Mouse (Mus musculus): ENCODE data around the gene Rps11. TPM values are rescaled to one million over a fixed set of nuclear protein-coding genes. Genes with fewer than 3 reads are reported as not detected.
A peak's percentile ranks its signal among the peaks of the same experiment; 100 is the strongest.

Rps11 gene
- polyA plus RNA-seq, 1 experiment from 2014 or later: 1,491 TPM

- Histone ChIP-seq H3K27ac (peak overlapping the region; percentile 83; the same call in 1 of the 2 replicates), H3K27me3 (replicated peaks) (no peaks in the 10 kb centered on the region), H3K9ac (no peak overlapping the region), H3K9me3 (replicated peaks) (no peaks in the 10 kb centered on the region), H3K4me2 (peak overlapping the region; percentile 94; the same call in 1 of the 2 replicates), H3K4me1 (peaks cover 62% of the 10 kb centered on the region), H3K4me3 (no peak overlapping the region), H3K36me3 (peaks cover 33% of the 10 kb centered on the region)
- no peak for ATAC-seq
- 70% methylated on average over 1 of the region's 1 CpGs for WGBS (ENCODE audit: insufficient replicate concordance)
Measured at GRCm38 (mm10) chr7:45138403-45138802, 14.2 kb upstream of the Rps11 start.

- H3K4me1 ChIP-seq: peaks cover 62% of the 10 kb centered on the region
- H3K27ac ChIP-seq: peak overlapping the region; percentile 83
- peak overlapping the region; percentile 94 for H3K4me2 ChIP-seq
- 14% methylated on average over 12 of the region's 12 CpGs for WGBS (ENCODE audit: insufficient replicate concordance)
- peaks cover 26% of the 10 kb centered on the region for H3K36me3 ChIP-seq
- peak; percentile 76 for ATAC-seq
- H3K27me3 ChIP-seq (replicated peaks): no peaks in the 10 kb centered on the region
- peak overlapping the region; percentile 15; the same call in 1 of the 2 replicates for H3K9ac ChIP-seq
- peak overlapping the region; percentile 0; the same call in 1 of the 2 replicates for H3K4me3 ChIP-seq
- H3K9me3 ChIP-seq (replicated peaks): no peaks in the 10 kb centered on the region
Measured at GRCm38 (mm10) chr7:45137171-45138006, 13.2 kb upstream of the Rps11 start.

- Histone ChIP-seq H3K4me2 (peak within 1 kb of the TSS; percentile 94), H3K4me1 (peaks cover 65% of the 10 kb centered on the region), H3K9me3 (replicated peaks) (no peaks in the 10 kb centered on the region), H3K4me3 (peak within 1 kb of the TSS; percentile 75), H3K27ac (peak within 1 kb of the TSS; percentile 83), H3K36me3 (peaks cover 15% of the 10 kb centered on the region), H3K9ac (peak within 1 kb of the TSS; percentile 81), H3K27me3 (replicated peaks) (no peaks in the 10 kb centered on the region)
- ATAC-seq: peak; percentile 77
- WGBS (ENCODE audit: insufficient replicate concordance): 2% methylated on average over 29 of the region's 29 CpGs
Measured at GRCm38 (mm10) chr7:45135993-45136567, 11.8 kb upstream of the Rps11 start, which contains the start of the genes Gm45713 and Flt3l. Gene Gm45713 (minus strand): TSS chr7:45136231. Gene Flt3l (minus strand): TSS chr7:45136432.

- 30% methylated on average over 3 of the region's 3 CpGs for WGBS (ENCODE audit: insufficient replicate concordance)
- Histone ChIP-seq H3K9me3 (replicated peaks) (no peaks in the 10 kb centered on the region), H3K27me3 (replicated peaks) (no peaks in the 10 kb centered on the region), H3K4me2 (peak overlapping the region; percentile 94), H3K4me3 (peak overlapping the region; percentile 75), H3K9ac (peak overlapping the region; percentile 81), H3K4me1 (peaks cover 66% of the 10 kb centered on the region), H3K36me3 (peaks cover 14% of the 10 kb centered on the region), H3K27ac (peak overlapping the region; percentile 83)
- 0 out of 2 replicates have a peak, but pooled peaks have one; percentile 6 for ATAC-seq
Measured at GRCm38 (mm10) chr7:45135370-45135769, 11.1 kb upstream of the Rps11 start.

GRCm38 (mm10) chr7:45134544-45135026, 10.3 kb upstream of the Rps11 start:
- peak overlapping the region; percentile 83 for H3K27ac ChIP-seq
- H3K4me3 ChIP-seq: peak overlapping the region; percentile 75
- H3K4me2 ChIP-seq: peak overlapping the region; percentile 94
- WGBS (ENCODE audit: insufficient replicate concordance): 3% methylated on average over 12 of the region's 12 CpGs
- H3K9ac ChIP-seq: peak overlapping the region; percentile 81
- peaks cover 10% of the 10 kb centered on the region for H3K36me3 ChIP-seq
- H3K9me3 ChIP-seq (replicated peaks): no peaks in the 10 kb centered on the region
- H3K27me3 ChIP-seq (replicated peaks): no peaks in the 10 kb centered on the region
- H3K4me1 ChIP-seq: peaks cover 66% of the 10 kb centered on the region
- ATAC-seq: peak; percentile 59

GRCm38 (mm10) chr7:45133446-45134159, 9.4 kb upstream of the Rps11 start:
- ATAC-seq: no peak

GRCm38 (mm10) chr7:45131850-45132249, 7.6 kb upstream of the Rps11 start:
- Histone ChIP-seq H3K27me3 (replicated peaks) (no peaks in the 10 kb centered on the region), H3K4me1 (peaks cover 55% of the 10 kb centered on the region), H3K36me3 (peaks cover 19% of the 10 kb centered on the region), H3K4me3 (no peak overlapping the region), H3K9me3 (replicated peaks) (no peaks in the 10 kb centered on the region), H3K27ac (no peak overlapping the region), H3K4me2 (no peak overlapping the region), H3K9ac (no peak overlapping the region)
- no peak for ATAC-seq
- 81% methylated on average over 11 of the region's 11 CpGs for WGBS (ENCODE audit: insufficient replicate concordance)

More at GRCm38 (mm10) chr7:45133446-45134159, 9.4 kb upstream of the Rps11 start:
- H3K4me3 ChIP-seq: no peak overlapping the region
- WGBS (ENCODE audit: insufficient replicate concordance): 78% methylated on average over 8 of the region's 8 CpGs
- H3K27ac ChIP-seq: 0 out of 2 replicates have a peak overlapping the region, but pooled peaks have one; percentile 83
- peaks cover 63% of the 10 kb centered on the region for H3K4me1 ChIP-seq
- H3K36me3 ChIP-seq: peaks cover 9% of the 10 kb centered on the region
- H3K4me2 ChIP-seq: peak overlapping the region; percentile 94; the same call in 1 of the 2 replicates
- H3K9me3 ChIP-seq (replicated peaks): no peaks in the 10 kb centered on the region
- no peak overlapping the region for H3K9ac ChIP-seq
- H3K27me3 ChIP-seq (replicated peaks): no peaks in the 10 kb centered on the region

- Histone ChIP-seq H3K9me3 (replicated peaks) (no peaks in the 10 kb centered on the region), H3K4me1 (peaks cover 58% of the 10 kb centered on the region), H3K36me3 (peaks cover 38% of the 10 kb centered on the region), H3K27me3 (replicated peaks) (no peaks in the 10 kb centered on the region), H3K27ac (peak overlapping the region; percentile 88), H3K9ac (peak overlapping the region; percentile 84), H3K4me2 (peak overlapping the region; percentile 88), H3K4me3 (peak overlapping the region; percentile 94)
- WGBS (ENCODE audit: insufficient replicate concordance): 43% methylated on average over 15 of the region's 15 CpGs
- no peak for ATAC-seq
Measured at GRCm38 (mm10) chr7:45129776-45130512, 5.7 kb upstream of the Rps11 start.

GRCm38 (mm10) chr7:45129318-45129717, 5.1 kb upstream of the Rps11 start:
- 3% methylated on average over 17 of the region's 17 CpGs for WGBS (ENCODE audit: insufficient replicate concordance)
- peak overlapping the region; percentile 88 for H3K27ac ChIP-seq
- H3K36me3 ChIP-seq: peaks cover 40% of the 10 kb centered on the region
- H3K4me2 ChIP-seq: peak overlapping the region; percentile 88
- H3K9me3 ChIP-seq (replicated peaks): no peaks in the 10 kb centered on the region
- H3K4me1 ChIP-seq: peaks cover 58% of the 10 kb centered on the region
- peak; percentile 5; the same call in 1 of the 2 replicates for ATAC-seq
- H3K4me3 ChIP-seq: peak overlapping the region; percentile 94
- H3K27me3 ChIP-seq (replicated peaks): no peaks in the 10 kb centered on the region
- H3K9ac ChIP-seq: peak overlapping the region; percentile 84

GRCm38 (mm10) chr7:45128624-45129246, 4.5 kb upstream of the Rps11 start, which contains the start of gene Rpl13a:
Gene Rpl13a (minus strand): TSS chr7:45128761.
- peak within 1 kb of the TSS; percentile 94 for H3K4me3 ChIP-seq
- H3K27ac ChIP-seq: peak within 1 kb of the TSS; percentile 95
- H3K36me3 ChIP-seq: peaks cover 38% of the 10 kb centered on the region
- peak within 1 kb of the TSS; percentile 90 for H3K4me2 ChIP-seq
- no peaks in the 10 kb centered on the region for H3K27me3 ChIP-seq (replicated peaks)
- peaks cover 52% of the 10 kb centered on the region for H3K4me1 ChIP-seq
- peak within 1 kb of the TSS; percentile 98 for H3K9ac ChIP-seq
- peak; percentile 79 for ATAC-seq
- under 1% methylated on average over 48 of the region's 48 CpGs for WGBS (ENCODE audit: insufficient replicate concordance)
- H3K9me3 ChIP-seq (replicated peaks): no peaks in the 10 kb centered on the region

All from liver, embryonic 12.5 days (tissue).